Mouse (Mus musculus): ENCODE measurements at regions not wholly inside any gene's neighbourhood (a gene's known extent, or its start where the extent isn't known, plus 50 kb on each side); places are given as distances from the start of the nearest gene placed in this dataset.

- Histone ChIP-seq H3K4me3 (ENCODE audit: extremely low read depth, insufficient read depth, insufficient read length) (no peak overlapping the region), H3K4me1 (ENCODE audit: control insufficient read depth, insufficient read depth, insufficient read length) (no peaks in the 10 kb centered on the region), H3K27me3 (ENCODE audit: control insufficient read depth, insufficient read depth, low read length) (no peaks in the 10 kb centered on the region), H3K36me3 (ENCODE audit: control insufficient read depth, insufficient read depth, low read length) (no peaks in the 10 kb centered on the region), H3K27ac (ENCODE audit: insufficient read depth, low read length) (no peak overlapping the region)
- 70% methylated on average over 8 of the region's 8 CpGs for WGBS
- no peak for DNase-seq (ENCODE audit: low read depth in 1 of 2, low spot score in 2 of 2)
- TF ChIP-seq CTCF (IDR thresholded peaks at IDR 0.05; ENCODE audit: extremely low read depth, insufficient read depth, insufficient read length, insufficient replicate concordance) (no peak), POLR2A (IDR thresholded peaks at IDR 0.05; ENCODE audit: low read depth, low read length) (no peak)
Measured at GRCm38 (mm10) chr4:142619396-142619795, 380.2 kb upstream of the Kazn start.

GRCm38 (mm10) chr4:142618770-142619169 lies 379.6 kb upstream of the Kazn start:
- no peak for DNase-seq (ENCODE audit: low read depth in 1 of 2, low spot score in 2 of 2)
- no peaks in the 10 kb centered on the region for H3K36me3 ChIP-seq (ENCODE audit: control insufficient read depth, insufficient read depth, low read length)
- H3K27ac ChIP-seq (ENCODE audit: insufficient read depth, low read length) = no peak overlapping the region
- H3K27me3 ChIP-seq (ENCODE audit: control insufficient read depth, insufficient read depth, low read length) = no peaks in the 10 kb centered on the region
- 66% methylated on average over 4 of the region's 4 CpGs for WGBS
- H3K4me1 ChIP-seq (ENCODE audit: control insufficient read depth, insufficient read depth, insufficient read length) = no peaks in the 10 kb centered on the region
- TF ChIP-seq POLR2A (IDR thresholded peaks at IDR 0.05; ENCODE audit: low read depth, low read length) (no peak), CTCF (IDR thresholded peaks at IDR 0.05; ENCODE audit: extremely low read depth, insufficient read depth, insufficient read length, insufficient replicate concordance) (no peak)
- no peak overlapping the region for H3K4me3 ChIP-seq (ENCODE audit: extremely low read depth, insufficient read depth, insufficient read length)

GRCm38 (mm10) chr4:142617676-142618075 lies 378.5 kb upstream of the Kazn start:
- no peak overlapping the region for H3K4me3 ChIP-seq (ENCODE audit: extremely low read depth, insufficient read depth, insufficient read length)
- TF ChIP-seq CTCF (IDR thresholded peaks at IDR 0.05; ENCODE audit: extremely low read depth, insufficient read depth, insufficient read length, insufficient replicate concordance) = no peak
- no peak for TF ChIP-seq POLR2A (IDR thresholded peaks at IDR 0.05; ENCODE audit: low read depth, low read length)
- H3K36me3 ChIP-seq (ENCODE audit: control insufficient read depth, insufficient read depth, low read length) = no peaks in the 10 kb centered on the region
- 67% methylated on average over 5 of the region's 5 CpGs for WGBS
- no peak overlapping the region for H3K27ac ChIP-seq (ENCODE audit: insufficient read depth, low read length)
- no peak for DNase-seq (ENCODE audit: low read depth in 1 of 2, low spot score in 2 of 2)
- H3K4me1 ChIP-seq (ENCODE audit: control insufficient read depth, insufficient read depth, insufficient read length) = no peaks in the 10 kb centered on the region
- H3K27me3 ChIP-seq (ENCODE audit: control insufficient read depth, insufficient read depth, low read length) = no peaks in the 10 kb centered on the region

- Histone ChIP-seq H3K4me3 (ENCODE audit: extremely low read depth, insufficient read depth, insufficient read length) (no peak overlapping the region), H3K27ac (ENCODE audit: insufficient read depth, low read length) (no peak overlapping the region), H3K4me1 (ENCODE audit: control insufficient read depth, insufficient read depth, insufficient read length) (no peaks in the 10 kb centered on the region), H3K36me3 (ENCODE audit: control insufficient read depth, insufficient read depth, low read length) (no peaks in the 10 kb centered on the region), H3K27me3 (ENCODE audit: control insufficient read depth, insufficient read depth, low read length) (no peaks in the 10 kb centered on the region)
- no peak for TF ChIP-seq CTCF (IDR thresholded peaks at IDR 0.05; ENCODE audit: extremely low read depth, insufficient read depth, insufficient read length, insufficient replicate concordance)
- TF ChIP-seq POLR2A (IDR thresholded peaks at IDR 0.05; ENCODE audit: low read depth, low read length) = no peak
- no peak for DNase-seq (ENCODE audit: low read depth in 1 of 2, low spot score in 2 of 2)
- 87% methylated on average over 7 of the region's 7 CpGs for WGBS
Measured at GRCm38 (mm10) chr4:142616901-142617300, 377.7 kb upstream of the Kazn start.

- TF ChIP-seq POLR2A (IDR thresholded peaks at IDR 0.05; ENCODE audit: low read depth, low read length) (no peak), CTCF (IDR thresholded peaks at IDR 0.05; ENCODE audit: extremely low read depth, insufficient read depth, insufficient read length, insufficient replicate concordance) (no peak)
- Histone ChIP-seq H3K4me1 (ENCODE audit: control insufficient read depth, insufficient read depth, insufficient read length) (no peaks in the 10 kb centered on the region), H3K27ac (ENCODE audit: insufficient read depth, low read length) (no peak overlapping the region), H3K4me3 (ENCODE audit: extremely low read depth, insufficient read depth, insufficient read length) (no peak overlapping the region), H3K27me3 (ENCODE audit: control insufficient read depth, insufficient read depth, low read length) (no peaks in the 10 kb centered on the region), H3K36me3 (ENCODE audit: control insufficient read depth, insufficient read depth, low read length) (no peaks in the 10 kb centered on the region)
- no peak for DNase-seq (ENCODE audit: low read depth in 1 of 2, low spot score in 2 of 2)
- 85% methylated on average over 3 of the region's 3 CpGs for WGBS
Measured at GRCm38 (mm10) chr4:142605098-142605497, 365.9 kb upstream of the Kazn start.

- H3K36me3 ChIP-seq (ENCODE audit: control insufficient read depth, insufficient read depth, low read length) = no peaks in the 10 kb centered on the region
- no peaks in the 10 kb centered on the region for H3K4me1 ChIP-seq (ENCODE audit: control insufficient read depth, insufficient read depth, insufficient read length)
- 72% methylated on average over 4 of the region's 4 CpGs for WGBS
- no peak overlapping the region for H3K27ac ChIP-seq (ENCODE audit: insufficient read depth, low read length)
- TF ChIP-seq CTCF (IDR thresholded peaks at IDR 0.05; ENCODE audit: extremely low read depth, insufficient read depth, insufficient read length, insufficient replicate concordance) (no peak), POLR2A (IDR thresholded peaks at IDR 0.05; ENCODE audit: low read depth, low read length) (no peak)
- no peak for DNase-seq (ENCODE audit: low read depth in 1 of 2, low spot score in 2 of 2)
- H3K27me3 ChIP-seq (ENCODE audit: control insufficient read depth, insufficient read depth, low read length) = no peaks in the 10 kb centered on the region
- no peak overlapping the region for H3K4me3 ChIP-seq (ENCODE audit: extremely low read depth, insufficient read depth, insufficient read length)
Measured at GRCm38 (mm10) chr4:142597214-142597613, 358.0 kb upstream of the Kazn start.

GRCm38 (mm10) chr4:142589084-142589741 lies 350.0 kb upstream of the Kazn start:
- no peak overlapping the region for H3K27ac ChIP-seq (ENCODE audit: insufficient read depth, low read length)

More at GRCm38 (mm10) chr4:142589084-142589741, 350.0 kb upstream of the Kazn start:
- no peak for DNase-seq (ENCODE audit: low read depth in 1 of 2, low spot score in 2 of 2)
- H3K36me3 ChIP-seq (ENCODE audit: control insufficient read depth, insufficient read depth, low read length) = no peaks in the 10 kb centered on the region
- WGBS = 82% methylated on average over 7 of the region's 7 CpGs
- no peak overlapping the region for H3K4me3 ChIP-seq (ENCODE audit: extremely low read depth, insufficient read depth, insufficient read length)
- no peak for TF ChIP-seq POLR2A (IDR thresholded peaks at IDR 0.05; ENCODE audit: low read depth, low read length)
- TF ChIP-seq CTCF (IDR thresholded peaks at IDR 0.05; ENCODE audit: extremely low read depth, insufficient read depth, insufficient read length, insufficient replicate concordance) = no peak
- H3K27me3 ChIP-seq (ENCODE audit: control insufficient read depth, insufficient read depth, low read length) = no peaks in the 10 kb centered on the region
- H3K4me1 ChIP-seq (ENCODE audit: control insufficient read depth, insufficient read depth, insufficient read length) = no peaks in the 10 kb centered on the region
